Mouse (Mus musculus) spleen, postnatal 10 days (tissue): ENCODE measurements around the gene Macf1.
A peak's percentile ranks its signal among the peaks of the same experiment; 100 is the strongest.
"Not testable (repeated sequence)": the region's sequence is repeated elsewhere in the genome, so short reads cannot be mapped to it uniquely, and the experiment has no call there.

Source experiments
- DNase-seq, 2 experiments: peaks; one replicate each; pipeline ENCODE4 v3.0.0; 2021 to 2022; ENCODE audit warnings: low spot score in 2 of 2

Macf1 gene

GRCm38 (mm10) chr4:123670598-123670997 lies 13.6 kb downstream of the Macf1 start:
- DNase-seq: no peak

GRCm38 (mm10) chr4:123669696-123670095 lies 14.5 kb downstream of the Macf1 start:
- no peak for DNase-seq

GRCm38 (mm10) chr4:123667260-123667867 lies 16.8 kb downstream of the Macf1 start:
- peak; percentile 74 to 81 for DNase-seq

GRCm38 (mm10) chr4:123666517-123666916 lies 17.6 kb downstream of the Macf1 start:
- DNase-seq: no peak

- DNase-seq: no peak
Observed at GRCm38 (mm10) chr4:123665681-123666278, 18.4 kb downstream of the Macf1 start.

- peak; percentile 58 to 69 for DNase-seq
Observed at GRCm38 (mm10) chr4:123664951-123665661, 19.1 kb downstream of the Macf1 start.

- peak; percentile 81 to 83 for DNase-seq
Observed at GRCm38 (mm10) chr4:123664021-123664950, 19.9 kb downstream of the Macf1 start.

- peak; percentile 21 to 41 for DNase-seq
Observed at GRCm38 (mm10) chr4:123663688-123663965, 20.5 kb downstream of the Macf1 start.

GRCm38 (mm10) chr4:123662914-123663687 lies 21.1 kb downstream of the Macf1 start:
- DNase-seq: peak; percentile 30 to 37

GRCm38 (mm10) chr4:123658175-123658574 lies 26.0 kb downstream of the Macf1 start:
- DNase-seq: no peak

- DNase-seq: no peak
Observed at GRCm38 (mm10) chr4:123655245-123655644, 28.9 kb downstream of the Macf1 start.

- DNase-seq: no peak
Observed at GRCm38 (mm10) chr4:123654566-123654965, 29.6 kb downstream of the Macf1 start.

- not testable (repeated sequence) for DNase-seq
Observed at GRCm38 (mm10) chr4:123653446-123653845, 30.7 kb downstream of the Macf1 start.

- no peak for DNase-seq
Observed at GRCm38 (mm10) chr4:123652130-123652529, 32.0 kb downstream of the Macf1 start.

GRCm38 (mm10) chr4:123649131-123649530 lies 35.0 kb downstream of the Macf1 start:
- no peak for DNase-seq

GRCm38 (mm10) chr4:123647668-123648067 lies 36.5 kb downstream of the Macf1 start:
- no peak for DNase-seq

- no peak for DNase-seq
Observed at GRCm38 (mm10) chr4:123647109-123647508, 37.1 kb downstream of the Macf1 start.

GRCm38 (mm10) chr4:123645246-123645845 lies 38.8 kb downstream of the Macf1 start:
- no peak for DNase-seq

GRCm38 (mm10) chr4:123643561-123643960 lies 40.6 kb downstream of the Macf1 start:
- no peak for DNase-seq

- no peak for DNase-seq
Observed at GRCm38 (mm10) chr4:123642877-123643276, 41.3 kb downstream of the Macf1 start.

GRCm38 (mm10) chr4:123637136-123637535 lies 47.0 kb downstream of the Macf1 start:
- no peak for DNase-seq
